Mouse (Mus musculus): ENCODE measurements around the gene Acp2.
A peak's percentile ranks its signal among the peaks of the same experiment; 100 is the strongest.

Gene Acp2

GRCm38 (mm10) chr2:91256256-91257125 is 53.8 kb downstream of the Acp2 start:
- peak in 1 of 2 experiments; percentile 64 for DNase-seq (ENCODE audit: low spot score in 2 of 2)

- DNase-seq (ENCODE audit: low spot score in 2 of 2), result peak in 1 of 2 experiments; percentile 44
Observed at GRCm38 (mm10) chr2:91257126-91257980, 54.7 kb downstream of the Acp2 start.

GRCm38 (mm10) chr2:91258054-91258453 is 55.4 kb downstream of the Acp2 start:
- DNase-seq (ENCODE audit: low spot score in 2 of 2), result no peak

GRCm38 (mm10) chr2:91258830-91259229 is 56.1 kb downstream of the Acp2 start:
- no peak for DNase-seq (ENCODE audit: low spot score in 2 of 2)

GRCm38 (mm10) chr2:91259493-91259892 is 56.8 kb downstream of the Acp2 start:
- DNase-seq (ENCODE audit: low spot score in 2 of 2), result no peak

Data from urinary bladder, postnatal 4 days (tissue).